Mouse (Mus musculus) thymus, adult 2 months (tissue): ENCODE measurements around the gene Hand2. TPM values are rescaled to one million over a fixed set of nuclear protein-coding genes. Genes with fewer than 3 reads are reported as not detected.

Experiments used
- DNase-seq: peaks from one replicate; pipeline ENCODE4 v3.0.0; 2021
- H3K27ac ChIP-seq: fragments of 200-500 bp; 2 replicates; pipeline ENCODE4 v1.5.1; 2012; ENCODE audit warnings: low read length, control low read depth; ENCODE audit not compliant: control insufficient read depth, insufficient read depth
- H3K27me3 ChIP-seq: fragments of 200-500 bp; 2 replicates; pipeline ENCODE4 v1.6.1; 2012; ENCODE audit warnings: mild to moderate bottlenecking, low read length, moderate library complexity, mixed read lengths; ENCODE audit not compliant: control insufficient read depth, insufficient read depth
- H3K36me3 ChIP-seq: fragments of 200-500 bp; 2 replicates; pipeline ENCODE4 v1.6.1; 2012; ENCODE audit warnings: mild to moderate bottlenecking, low read length, moderate library complexity; ENCODE audit not compliant: control insufficient read depth, insufficient read depth
- H3K4me1 ChIP-seq: fragments of 200-500 bp; replicated peaks from 2 replicates; pipeline ENCODE4 v1.6.1; 2012; ENCODE audit warnings: low read length; ENCODE audit not compliant: control insufficient read depth, insufficient read depth
- H3K4me3 ChIP-seq: fragments of 200-500 bp; 2 replicates; pipeline ENCODE4 v1.5.1; 2012; ENCODE audit warnings: mild to moderate bottlenecking, low read length, control low read depth, moderate library complexity; ENCODE audit not compliant: control insufficient read depth, insufficient read depth
- CTCF ChIP-seq: fragments of 200-500 bp; IDR thresholded peaks from 2 replicates; pipeline ENCODE4 v1.5.1; 2012; ENCODE audit warnings: mild to moderate bottlenecking, control low read depth, low read length, moderate library complexity, borderline replicate concordance; ENCODE audit not compliant: control insufficient read depth, poor library complexity, insufficient read depth; ENCODE audit errors: extremely low read depth
- POLR2A ChIP-seq: fragments of 200-500 bp; IDR thresholded peaks from 2 replicates; pipeline ENCODE4 v1.6.1; 2012; ENCODE audit warnings: mild to moderate bottlenecking, low read length, control low read depth, moderate library complexity; ENCODE audit not compliant: control insufficient read depth, poor library complexity, insufficient read depth; ENCODE audit errors: extremely low read depth
- WGBS: fragments of 180-500 bp; shearing (Covaris S2); methylation state at CpG from one replicate; pipeline ENCODE4 v1.1.7; 2018; 5-methylcytosine and 5-hydroxymethylcytosine counted together
- polyA plus RNA-seq: library from polyadenylated mRNA; depleted of rRNA; stranded (reverse); fragments of >200 nt; gene quantifications from 2 replicates; pipeline ENCODE4 v1.2.3, GENCODE M21; 2012

Hand2 gene
- polyA plus RNA-seq, 1 experiment, result 1.2 TPM

- Histone ChIP-seq H3K4me3 (no peak overlapping the region), H3K27ac (no peak overlapping the region), H3K4me1 (no peaks in the 10 kb centered on the region), H3K36me3 (no peaks in the 10 kb centered on the region), H3K27me3 (peaks cover 5% of the 10 kb centered on the region)
- 65% methylated on average over 1 of the region's 1 CpGs for WGBS
- no peak for DNase-seq
- TF ChIP-seq POLR2A, result no peak
Measured at GRCm38 (mm10) chr8:57309844-57310485, 10.8 kb upstream of the Hand2 start.

- no peaks in the 10 kb centered on the region for H3K36me3 ChIP-seq
- H3K27ac ChIP-seq, result no peak overlapping the region
- H3K27me3 ChIP-seq, result peaks cover 5% of the 10 kb centered on the region
- TF ChIP-seq CTCF (no peak), POLR2A (no peak)
- no peak overlapping the region for H3K4me3 ChIP-seq
- no peak for DNase-seq
- H3K4me1 ChIP-seq, result no peaks in the 10 kb centered on the region
- 5% methylated on average over 30 of the region's 30 CpGs for WGBS
Measured at GRCm38 (mm10) chr8:57312031-57312981, 8.5 kb upstream of the Hand2 start.

GRCm38 (mm10) chr8:57313583-57313982, 7.2 kb upstream of the Hand2 start:
- 42% methylated on average over 10 of the region's 10 CpGs for WGBS
- no peak for TF ChIP-seq CTCF
- no peak for TF ChIP-seq POLR2A
- no peak for DNase-seq
- Histone ChIP-seq H3K27ac (no peak overlapping the region), H3K27me3 (peaks cover 5% of the 10 kb centered on the region), H3K4me1 (no peaks in the 10 kb centered on the region), H3K4me3 (no peak overlapping the region), H3K36me3 (no peaks in the 10 kb centered on the region)

- H3K36me3 ChIP-seq, result no peaks in the 10 kb centered on the region
- H3K4me3 ChIP-seq, result no peak overlapping the region
- no peaks in the 10 kb centered on the region for H3K4me1 ChIP-seq
- peaks cover 5% of the 10 kb centered on the region for H3K27me3 ChIP-seq
- TF ChIP-seq CTCF (no peak), POLR2A (no peak)
- no peak for DNase-seq
- WGBS, result 10% methylated on average over 10 of the region's 10 CpGs
- no peak overlapping the region for H3K27ac ChIP-seq
Measured at GRCm38 (mm10) chr8:57314216-57314615, 6.6 kb upstream of the Hand2 start.

- TF ChIP-seq POLR2A (no peak), CTCF (no peak)
- DNase-seq, result no peak
- H3K27ac ChIP-seq, result no peak overlapping the region
- H3K27me3 ChIP-seq, result peaks cover 8% of the 10 kb centered on the region
- H3K4me3 ChIP-seq, result no peak overlapping the region
- H3K4me1 ChIP-seq, result no peaks in the 10 kb centered on the region
- H3K36me3 ChIP-seq, result no peaks in the 10 kb centered on the region
- WGBS, result 32% methylated on average over 3 of the region's 3 CpGs
Measured at GRCm38 (mm10) chr8:57315471-57315870, 5.3 kb upstream of the Hand2 start.

- H3K27me3 ChIP-seq, result peaks cover 14% of the 10 kb centered on the region
- H3K27ac ChIP-seq, result no peak overlapping the region
- TF ChIP-seq CTCF, result no peak
- TF ChIP-seq POLR2A, result no peak
- no peaks in the 10 kb centered on the region for H3K36me3 ChIP-seq
- no peaks in the 10 kb centered on the region for H3K4me1 ChIP-seq
- DNase-seq, result no peak
- H3K4me3 ChIP-seq, result no peak overlapping the region
Measured at GRCm38 (mm10) chr8:57317107-57317506, 3.7 kb upstream of the Hand2 start.
